Mouse (Mus musculus) liver, embryonic 16.5 days (tissue): ENCODE results near the gene Krt27. TPM values are rescaled to one million over a fixed set of nuclear protein-coding genes. Genes with fewer than 3 reads are reported as not detected.

Source experiments
- ATAC-seq: fragments of 200-750 bp; cut with Nextera tagmentation; 2 replicates; pipeline ENCODE4 v1.8.0; 2017; ENCODE audit warnings: low read depth, mild to moderate bottlenecking, moderate number of reproducible peaks, moderate library complexity
- H3K27ac ChIP-seq: fragments of 300-500 bp; sonication (generic); 2 replicates; pipeline ENCODE4 v1.5.1; 2014; ENCODE audit warnings: mild to moderate bottlenecking, low read length
- H3K27me3 ChIP-seq: fragments of 300-500 bp; sonication (generic); 2 replicates; pipeline ENCODE4 v1.6.1; 2014; ENCODE audit warnings: low read depth, low read length, mixed read lengths; ENCODE audit not compliant: control insufficient read depth, insufficient read depth
- H3K36me3 ChIP-seq: fragments of 300-500 bp; sonication (generic); 2 replicates; pipeline ENCODE4 v1.6.1; 2014; ENCODE audit warnings: mild to moderate bottlenecking; ENCODE audit not compliant: control insufficient read depth, insufficient read depth
- H3K4me1 ChIP-seq: fragments of 300-500 bp; sonication (generic); 2 replicates; pipeline ENCODE4 v1.6.1; 2014; ENCODE audit warnings: low read depth, low read length, mixed read lengths; ENCODE audit not compliant: control insufficient read depth
- H3K4me2 ChIP-seq: fragments of 300-500 bp; sonication (generic); 2 replicates; pipeline ENCODE4 v1.6.1; 2014; ENCODE audit warnings: low read depth, low read length, mixed read lengths
- H3K4me3 ChIP-seq: fragments of 300-500 bp; sonication (generic); 2 replicates; pipeline ENCODE4 v1.5.1; 2014; ENCODE audit warnings: low read depth, mild to moderate bottlenecking, low read length
- H3K9ac ChIP-seq: fragments of 300-500 bp; sonication (generic); 2 replicates; pipeline ENCODE4 v1.6.1; 2014; ENCODE audit warnings: low read depth, low read length
- H3K9me3 ChIP-seq: fragments of 300-500 bp; sonication (generic); replicated peaks from 2 replicates; pipeline ENCODE4 v1.6.1; 2016; ENCODE audit warnings: low read length; ENCODE audit not compliant: control insufficient read depth
- WGBS: fragments of 180-500 bp; shearing (Covaris S2); extraction: QIAGEN DNeasy Blood & Tissue Kit; methylation state at CpG from one replicate; pipeline ENCODE4 v1.1.7; 2014; ENCODE audit not compliant: insufficient replicate concordance; 5-methylcytosine and 5-hydroxymethylcytosine counted together
- polyA plus RNA-seq: library from polyadenylated mRNA; unstranded; fragments of >200 nt; fragmentation: Nextera tagmentation; extraction: Ambion mirVana; gene quantifications from 2 replicates; pipeline ENCODE4 v1.2.1, GENCODE M21; 2015

Krt27 gene
- polyA plus RNA-seq, result not detected in 2 replicates

GRCm38 (mm10) chr11:99351004-99351403 lies at the start of gene Krt27:
Krt27 (minus strand) TSS chr11:99351104.
- H3K27me3 ChIP-seq, result no peaks in the 10 kb centered on the region
- H3K36me3 ChIP-seq, result no peaks in the 10 kb centered on the region
- no peak within 1 kb of the TSS for H3K9ac ChIP-seq
- H3K4me1 ChIP-seq, result no peaks in the 10 kb centered on the region
- no peak within 1 kb of the TSS for H3K27ac ChIP-seq
- ATAC-seq, result no peak
- no peak within 1 kb of the TSS for H3K4me3 ChIP-seq
- no peak within 1 kb of the TSS for H3K4me2 ChIP-seq
- H3K9me3 ChIP-seq, result no peaks in the 10 kb centered on the region
- 62% methylated on average over 12 of the region's 12 CpGs for WGBS

GRCm38 (mm10) chr11:99399956-99400549 lies 49.1 kb upstream of the Krt27 start:
- no peaks in the 10 kb centered on the region for H3K27me3 ChIP-seq
- WGBS, result 63% methylated on average over 13 of the region's 13 CpGs
- H3K4me3 ChIP-seq, result no peak overlapping the region
- no peaks in the 10 kb centered on the region for H3K36me3 ChIP-seq
- H3K27ac ChIP-seq, result no peak overlapping the region
- no peak overlapping the region for H3K4me2 ChIP-seq
- H3K9me3 ChIP-seq, result no peaks in the 10 kb centered on the region
- H3K9ac ChIP-seq, result no peak overlapping the region
- ATAC-seq, result no peak
- H3K4me1 ChIP-seq, result no peaks in the 10 kb centered on the region

GRCm38 (mm10) chr11:99398832-99399231 lies 47.9 kb upstream of the Krt27 start:
- Histone ChIP-seq H3K9ac (no peak overlapping the region), H3K4me3 (no peak overlapping the region), H3K27me3 (no peaks in the 10 kb centered on the region), H3K4me2 (no peak overlapping the region), H3K9me3 (no peaks in the 10 kb centered on the region), H3K36me3 (no peaks in the 10 kb centered on the region), H3K27ac (no peak overlapping the region), H3K4me1 (no peaks in the 10 kb centered on the region)
- 52% methylated on average over 8 of the region's 8 CpGs for WGBS
- ATAC-seq, result no peak

- 31% methylated on average over 3 of the region's 3 CpGs for WGBS
- ATAC-seq, result no peak
- H3K27me3 ChIP-seq, result no peaks in the 10 kb centered on the region
Measured at GRCm38 (mm10) chr11:99398084-99398483, 47.2 kb upstream of the Krt27 start.

GRCm38 (mm10) chr11:99396661-99397060 lies 45.8 kb upstream of the Krt27 start:
- Histone ChIP-seq H3K27ac (no peak overlapping the region), H3K9ac (no peak overlapping the region), H3K36me3 (no peaks in the 10 kb centered on the region), H3K4me2 (no peak overlapping the region), H3K27me3 (no peaks in the 10 kb centered on the region), H3K4me1 (no peaks in the 10 kb centered on the region), H3K9me3 (no peaks in the 10 kb centered on the region), H3K4me3 (no peak overlapping the region)
- 69% methylated on average over 2 of the region's 2 CpGs for WGBS
- ATAC-seq, result no peak

More at GRCm38 (mm10) chr11:99398084-99398483, 47.2 kb upstream of the Krt27 start:
- H3K9ac ChIP-seq, result no peak overlapping the region
- H3K36me3 ChIP-seq, result no peaks in the 10 kb centered on the region
- H3K9me3 ChIP-seq, result no peaks in the 10 kb centered on the region
- no peaks in the 10 kb centered on the region for H3K4me1 ChIP-seq
- no peak overlapping the region for H3K4me2 ChIP-seq
- no peak overlapping the region for H3K4me3 ChIP-seq
- no peak overlapping the region for H3K27ac ChIP-seq

GRCm38 (mm10) chr11:99396034-99396433 lies 45.1 kb upstream of the Krt27 start:
- no peak overlapping the region for H3K27ac ChIP-seq
- 41% methylated on average over 3 of the region's 3 CpGs for WGBS
- no peaks in the 10 kb centered on the region for H3K4me1 ChIP-seq
- no peak overlapping the region for H3K9ac ChIP-seq
- H3K27me3 ChIP-seq, result no peaks in the 10 kb centered on the region
- no peaks in the 10 kb centered on the region for H3K9me3 ChIP-seq
- H3K4me2 ChIP-seq, result no peak overlapping the region
- no peaks in the 10 kb centered on the region for H3K36me3 ChIP-seq
- H3K4me3 ChIP-seq, result no peak overlapping the region
- ATAC-seq, result no peak

- no peaks in the 10 kb centered on the region for H3K36me3 ChIP-seq
- no peak for ATAC-seq
- no peak overlapping the region for H3K27ac ChIP-seq
- no peak overlapping the region for H3K4me2 ChIP-seq
- H3K9ac ChIP-seq, result no peak overlapping the region
- no peaks in the 10 kb centered on the region for H3K4me1 ChIP-seq
- WGBS, result 67% methylated on average over 10 of the region's 10 CpGs
- no peak overlapping the region for H3K4me3 ChIP-seq
- no peaks in the 10 kb centered on the region for H3K9me3 ChIP-seq
- H3K27me3 ChIP-seq, result no peaks in the 10 kb centered on the region
Measured at GRCm38 (mm10) chr11:99392492-99392891, 41.6 kb upstream of the Krt27 start.

GRCm38 (mm10) chr11:99391375-99391774 lies 40.5 kb upstream of the Krt27 start:
- no peaks in the 10 kb centered on the region for H3K4me1 ChIP-seq
- H3K27me3 ChIP-seq, result no peaks in the 10 kb centered on the region
- ATAC-seq, result no peak
- H3K27ac ChIP-seq, result no peak overlapping the region
- WGBS, result 52% methylated on average over 6 of the region's 6 CpGs
- no peak overlapping the region for H3K9ac ChIP-seq
- no peak overlapping the region for H3K4me2 ChIP-seq
- no peaks in the 10 kb centered on the region for H3K9me3 ChIP-seq
- no peaks in the 10 kb centered on the region for H3K36me3 ChIP-seq
- H3K4me3 ChIP-seq, result no peak overlapping the region

GRCm38 (mm10) chr11:99390866-99391265 lies 40.0 kb upstream of the Krt27 start:
- ATAC-seq, result no peak
- WGBS, result 53% methylated on average over 7 of the region's 7 CpGs
- H3K4me1 ChIP-seq, result no peaks in the 10 kb centered on the region; the same call in 1 of the 2 replicates

More at GRCm38 (mm10) chr11:99390866-99391265, 40.0 kb upstream of the Krt27 start:
- Histone ChIP-seq H3K27me3 (no peaks in the 10 kb centered on the region), H3K9ac (no peak overlapping the region), H3K36me3 (no peaks in the 10 kb centered on the region), H3K27ac (no peak overlapping the region), H3K4me2 (no peak overlapping the region), H3K4me3 (no peak overlapping the region), H3K9me3 (no peaks in the 10 kb centered on the region)
